Comparison of ENCODE assay signal across 13 mouse cellular contexts in the genomic region with DNA sequence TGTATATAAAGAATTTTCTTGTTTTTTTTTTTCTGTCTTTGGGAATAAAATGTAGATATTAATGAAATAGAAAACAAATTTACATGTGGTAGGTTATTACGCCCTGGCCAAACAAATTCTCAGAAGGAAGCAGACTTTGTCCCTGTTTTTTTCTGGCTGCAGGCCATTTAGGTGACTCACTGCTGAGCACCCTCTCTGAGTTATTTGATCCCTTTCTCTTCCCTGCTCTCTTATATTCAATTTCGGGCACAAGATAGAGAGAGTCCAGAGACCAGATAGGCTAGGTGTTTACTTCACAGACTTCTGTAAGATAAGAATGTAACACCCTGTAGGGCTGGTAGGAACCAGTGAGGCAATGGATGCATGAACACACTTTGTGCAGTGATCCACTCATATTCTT. TPM values are rescaled to one million over a fixed set of nuclear protein-coding genes. Genes with fewer than 3 reads are reported as not detected.
DNase-seq lines count a peak whose midpoint lies in the region; ATAC-seq lines count a peak whose summit lies in the region.
"Had no signal": no experiment of that assay in that cellular context is flagged by ENCODE, and none has a peak within 500 bp of the region (broad histone marks: within the 10 kb centered on the region; RNA-seq: fewer than 3 reads in every experiment).

No protein-coding gene starts in this region.

- H3K4me1 ChIP-seq in intestine, embryonic 16.5 days (ENCODE audit: control insufficient read depth, insufficient read depth, low read length), result peaks cover 13% of the 10 kb centered on the region
- peaks cover 10% of the 10 kb centered on the region; the same call in 1 of the 2 replicates for H3K4me1 ChIP-seq in intestine, embryonic 15.5 days (replicated peaks)
- H3K4me1 ChIP-seq in hindbrain, embryonic 10.5 days (replicated peaks), result peaks cover 29% of the 10 kb centered on the region

- H3K9ac ChIP-seq in intestine, embryonic 16.5 days (ENCODE audit: low read depth, low read length), result no peak overlapping the region
- no peak overlapping the region for H3K9ac ChIP-seq in intestine, embryonic 15.5 days
- H3K9ac ChIP-seq: liver, embryonic 15.5 days had no signal

- no peaks in the 10 kb centered on the region for H3K9me3 ChIP-seq in intestine, embryonic 16.5 days (ENCODE audit: control insufficient read depth, low read length)
- no peaks in the 10 kb centered on the region for H3K9me3 ChIP-seq in intestine, embryonic 15.5 days
- no peaks in the 10 kb centered on the region for H3K9me3 ChIP-seq in hindbrain, embryonic 10.5 days
- H3K9me3 ChIP-seq: liver, embryonic 15.5 days; midbrain, embryonic 10.5 days had no signal

- no peak overlapping the region for H3K27ac ChIP-seq in intestine, embryonic 16.5 days (ENCODE audit: low read length)
- no peak overlapping the region for H3K27ac ChIP-seq in intestine, embryonic 15.5 days
- H3K27ac ChIP-seq in hindbrain, embryonic 10.5 days, result no peak overlapping the region
- H3K27ac ChIP-seq: liver, embryonic 15.5 days; midbrain, embryonic 10.5 days had no signal

- H3K27me3 ChIP-seq in intestine, embryonic 16.5 days (replicated peaks; ENCODE audit: control insufficient read depth, insufficient read depth, low read length), result no peaks in the 10 kb centered on the region
- H3K27me3 ChIP-seq in intestine, embryonic 15.5 days (replicated peaks), result no peaks in the 10 kb centered on the region
- no peaks in the 10 kb centered on the region for H3K27me3 ChIP-seq in hindbrain, embryonic 10.5 days (ENCODE audit: insufficient read depth, poor library complexity, severe bottlenecking)
- H3K27me3 ChIP-seq: CH12.LX; liver, embryonic 15.5 days had no signal

- H3K36me3 ChIP-seq in intestine, embryonic 16.5 days (ENCODE audit: control insufficient read depth, insufficient read depth, low read length), result no peaks in the 10 kb centered on the region
- H3K36me3 ChIP-seq in intestine, embryonic 15.5 days, result no peaks in the 10 kb centered on the region
- H3K36me3 ChIP-seq in hindbrain, embryonic 10.5 days, result 0 out of 2 replicates have a peak, but pooled peaks cover 4% of the 10 kb centered on the region
- H3K36me3 ChIP-seq: liver, embryonic 15.5 days; midbrain, embryonic 10.5 days had no signal

- peak; percentile 27; the same call in 1 of the 2 replicates for ATAC-seq in intestine, embryonic 16.5 days
- no peak; the same call in 1 of the 2 replicates for ATAC-seq in intestine, embryonic 15.5 days

- 57% methylated on average over 2 of the region's 2 CpGs for WGBS in intestine, embryonic 16.5 days
- 51% methylated on average over 2 of the region's 2 CpGs for WGBS in intestine, embryonic 15.5 days
- WGBS in hindbrain, embryonic 10.5 days, result 86% methylated on average over 2 of the region's 2 CpGs

- H3K4me3 ChIP-seq in intestine, embryonic 16.5 days (ENCODE audit: low read length), result no peak overlapping the region
- H3K4me3 ChIP-seq in intestine, embryonic 15.5 days (replicated peaks), result no peak overlapping the region
- no peak overlapping the region for H3K4me3 ChIP-seq in hindbrain, embryonic 10.5 days
- H3K4me3 ChIP-seq: liver, embryonic 15.5 days; midbrain, embryonic 10.5 days had no signal

- H3K4me2 ChIP-seq in intestine, embryonic 16.5 days (ENCODE audit: low read depth, low read length), result no peak overlapping the region
- H3K4me2 ChIP-seq in intestine, embryonic 15.5 days (replicated peaks), result no peak overlapping the region
- H3K4me2 ChIP-seq: liver, embryonic 15.5 days had no signal

- peak; percentile 12 to 15 for DNase-seq in urinary bladder, postnatal 36 days (ENCODE audit: low spot score in 2 of 2)
- DNase-seq in urinary bladder, postnatal 10 days (ENCODE audit: low spot score), result no peak
- DNase-seq in cerebellum, postnatal 10 days, result peak; percentile 61 to 65
- no peak for DNase-seq in heart, adult 8-10 months (ENCODE audit: low spot score)
- no peak for DNase-seq in layer of hippocampus, adult 11-12 months (ENCODE audit: low spot score)
- no peak for DNase-seq in hindbrain, embryonic 10.5 days (ENCODE audit: low spot score)
- DNase-seq: heart, postnatal 10 days; retina, postnatal 1 day had no signal

RNA-seq across cellular contexts. Expression of a gene that starts 57.2 kb away (rescaled TPM):
- 35.8 and 36.3 TPM in 2 replicates for polyA plus RNA-seq in intestine, embryonic 16.5 days (2015; fragmentation: Nextera tagmentation; extraction: Ambion mirVana)
- polyA plus RNA-seq in intestine, embryonic 15.5 days (2015; fragmentation: Nextera tagmentation; extraction: Ambion mirVana), result 32.7 and 33.0 TPM in 2 replicates
- total RNA-seq in heart, adult 8-10 months (2022), result 1 to 10 TPM in 3 of 4 experiments, under 1 TPM in 1; 0.63 to 1.3 (median 1.1) TPM
- polyA plus RNA-seq in hindbrain, embryonic 10.5 days (2016; fragmentation: Nextera tagmentation; extraction: Ambion mirVana), result 58.8 and 90.7 TPM in 2 replicates

Comparison
In these comparisons a context has a peak if more than half of its experiments do, and no peak if none do; other contexts are left out.
1. DNase-seq: peak in urinary bladder, postnatal 36 days (2 of 2) and cerebellum, postnatal 10 days (2 of 2); none in urinary bladder, postnatal 10 days (single experiment), heart, adult 8-10 months (single experiment), layer of hippocampus, adult 11-12 months (single experiment) and hindbrain, embryonic 10.5 days (single experiment).